Mouse (Mus musculus): ENCODE results near the gene Ncoa5. TPM values are rescaled to one million over a fixed set of nuclear protein-coding genes. Genes with fewer than 3 reads are reported as not detected.

Ncoa5 gene
- polyA plus RNA-seq, 1 experiment from 2014 or later: 34.1 TPM

GRCm38 (mm10) chr2:165056377-165057085, 21.9 kb upstream of the Ncoa5 start:
- ATAC-seq (ENCODE audit: insufficient number of reproducible peaks, insufficient read depth, low FRiP score, low read depth): no peak
- Histone ChIP-seq H3K9me3 (ENCODE audit: control insufficient read depth, low read length) (no peaks in the 10 kb centered on the region), H3K9ac (ENCODE audit: low read length) (no peak overlapping the region), H3K4me3 (ENCODE audit: control insufficient read depth in 1 of 2, insufficient read depth in 1 of 2, low read depth in 1 of 2, low read length in 2 of 2) (peak overlapping the region; percentile 38 to 39; a peak in 3 of 4 replicates), H3K36me3 (ENCODE audit: control insufficient read depth, insufficient read depth, low read length) (no peaks in the 10 kb centered on the region), H3K4me2 (ENCODE audit: low read length) (peak overlapping the region; percentile 62), H3K4me1 (ENCODE audit: control insufficient read depth in 2 of 2, insufficient read depth in 2 of 2, low read length in 2 of 2) (peaks cover 4 to 15% of the 10 kb centered on the region in 2 experiments), H3K27me3 (ENCODE audit: control insufficient read depth, insufficient read depth, low read length) (peaks cover 14% of the 10 kb centered on the region), H3K27ac (replicated peaks in 1 of 2; ENCODE audit: control insufficient read depth in 1 of 2, insufficient read depth in 1 of 2, low read depth in 2 of 2, low read length in 2 of 2) (no peak overlapping the region)
- 70% methylated on average over 14 of the region's 14 CpGs for WGBS

- 2% methylated on average over 7 of the region's 7 CpGs for WGBS
- Histone ChIP-seq H3K4me2 (ENCODE audit: low read length) (peak overlapping the region; percentile 62), H3K4me1 (ENCODE audit: control insufficient read depth in 2 of 2, insufficient read depth in 2 of 2, low read length in 2 of 2) (peaks cover 4 to 15% of the 10 kb centered on the region in 2 experiments), H3K4me3 (ENCODE audit: control insufficient read depth in 1 of 2, insufficient read depth in 1 of 2, low read depth in 1 of 2, low read length in 2 of 2) (peak overlapping the region; percentile 38 to 39), H3K36me3 (ENCODE audit: control insufficient read depth, insufficient read depth, low read length) (no peaks in the 10 kb centered on the region), H3K27me3 (ENCODE audit: control insufficient read depth, insufficient read depth, low read length) (peaks cover 18% of the 10 kb centered on the region), H3K27ac (replicated peaks in 1 of 2; ENCODE audit: control insufficient read depth in 1 of 2, insufficient read depth in 1 of 2, low read depth in 2 of 2, low read length in 2 of 2) (0 out of 4 replicates have a peak overlapping the region, but pooled peaks of 1 of the 2 experiments have one; percentile 21), H3K9ac (ENCODE audit: low read length) (peak overlapping the region; percentile 52), H3K9me3 (ENCODE audit: control insufficient read depth, low read length) (no peaks in the 10 kb centered on the region)
- ATAC-seq (ENCODE audit: insufficient number of reproducible peaks, insufficient read depth, low FRiP score, low read depth): no peak
Measured at GRCm38 (mm10) chr2:165055905-165056304, 21.2 kb upstream of the Ncoa5 start.

GRCm38 (mm10) chr2:165054888-165055852, 20.5 kb upstream of the Ncoa5 start, which contains the start of gene Cd40:
TSS of gene Cd40 (plus strand) at chr2:165055627.
- Histone ChIP-seq H3K4me1 (ENCODE audit: control insufficient read depth in 2 of 2, insufficient read depth in 2 of 2, low read length in 2 of 2) (peaks cover 4 to 15% of the 10 kb centered on the region in 2 experiments), H3K9ac (ENCODE audit: low read length) (peak within 1 kb of the TSS; percentile 52), H3K36me3 (ENCODE audit: control insufficient read depth, insufficient read depth, low read length) (no peaks in the 10 kb centered on the region), H3K27ac (replicated peaks in 1 of 2; ENCODE audit: control insufficient read depth in 1 of 2, insufficient read depth in 1 of 2, low read depth in 2 of 2, low read length in 2 of 2) (0 out of 4 replicates have a peak within 1 kb of the TSS, but pooled peaks of 1 of the 2 experiments have one; percentile 21), H3K4me3 (ENCODE audit: control insufficient read depth in 1 of 2, insufficient read depth in 1 of 2, low read depth in 1 of 2, low read length in 2 of 2) (peak within 1 kb of the TSS; percentile 38 to 39), H3K9me3 (ENCODE audit: control insufficient read depth, low read length) (no peaks in the 10 kb centered on the region), H3K4me2 (ENCODE audit: low read length) (peak within 1 kb of the TSS; percentile 62), H3K27me3 (ENCODE audit: control insufficient read depth, insufficient read depth, low read length) (peaks cover 18% of the 10 kb centered on the region)
- peak; percentile 82 for ATAC-seq (ENCODE audit: insufficient number of reproducible peaks, insufficient read depth, low FRiP score, low read depth)
- 9% methylated on average over 25 of the region's 25 CpGs for WGBS

GRCm38 (mm10) chr2:165051566-165051965, 16.9 kb upstream of the Ncoa5 start:
- no peak for ATAC-seq (ENCODE audit: insufficient number of reproducible peaks, insufficient read depth, low FRiP score, low read depth)
- H3K9ac ChIP-seq (ENCODE audit: low read length): no peak overlapping the region
- no peak overlapping the region for H3K27ac ChIP-seq (replicated peaks in 1 of 2; ENCODE audit: control insufficient read depth in 1 of 2, insufficient read depth in 1 of 2, low read depth in 2 of 2, low read length in 2 of 2)
- H3K4me3 ChIP-seq (ENCODE audit: control insufficient read depth in 1 of 2, insufficient read depth in 1 of 2, low read depth in 1 of 2, low read length in 2 of 2): no peak overlapping the region
- H3K9me3 ChIP-seq (ENCODE audit: control insufficient read depth, low read length): no peaks in the 10 kb centered on the region
- no peaks in the 10 kb centered on the region for H3K36me3 ChIP-seq (ENCODE audit: control insufficient read depth, insufficient read depth, low read length)
- H3K4me2 ChIP-seq (ENCODE audit: low read length): no peak overlapping the region
- H3K4me1 ChIP-seq (ENCODE audit: control insufficient read depth in 2 of 2, insufficient read depth in 2 of 2, low read length in 2 of 2): peaks cover 4 to 15% of the 10 kb centered on the region in 2 experiments
- peaks cover 12% of the 10 kb centered on the region for H3K27me3 ChIP-seq (ENCODE audit: control insufficient read depth, insufficient read depth, low read length)
- WGBS: 37% methylated on average over 11 of the region's 11 CpGs

- ATAC-seq (ENCODE audit: insufficient number of reproducible peaks, insufficient read depth, low FRiP score, low read depth): no peak
- no peak overlapping the region for H3K4me2 ChIP-seq (ENCODE audit: low read length)
- peaks cover 4 to 14% of the 10 kb centered on the region in 2 experiments for H3K4me1 ChIP-seq (ENCODE audit: control insufficient read depth in 2 of 2, insufficient read depth in 2 of 2, low read length in 2 of 2)
- WGBS: 64% methylated on average over 18 of the region's 18 CpGs
- H3K4me3 ChIP-seq (ENCODE audit: control insufficient read depth in 1 of 2, insufficient read depth in 1 of 2, low read depth in 1 of 2, low read length in 2 of 2): no peak overlapping the region
- no peak overlapping the region for H3K9ac ChIP-seq (ENCODE audit: low read length)
- no peak overlapping the region for H3K27ac ChIP-seq (replicated peaks in 1 of 2; ENCODE audit: control insufficient read depth in 1 of 2, insufficient read depth in 1 of 2, low read depth in 2 of 2, low read length in 2 of 2)
- peaks cover 6% of the 10 kb centered on the region; the same call in 1 of the 2 replicates for H3K27me3 ChIP-seq (ENCODE audit: control insufficient read depth, insufficient read depth, low read length)
- no peaks in the 10 kb centered on the region for H3K36me3 ChIP-seq (ENCODE audit: control insufficient read depth, insufficient read depth, low read length)
- H3K9me3 ChIP-seq (ENCODE audit: control insufficient read depth, low read length): no peaks in the 10 kb centered on the region
Measured at GRCm38 (mm10) chr2:165050826-165051548, 16.3 kb upstream of the Ncoa5 start.

- H3K4me1 ChIP-seq (ENCODE audit: control insufficient read depth in 2 of 2, insufficient read depth in 2 of 2, low read length in 2 of 2): no peaks in the 10 kb centered on the region
- ATAC-seq (ENCODE audit: insufficient number of reproducible peaks, insufficient read depth, low FRiP score, low read depth): no peak
- H3K9me3 ChIP-seq (ENCODE audit: control insufficient read depth, low read length): no peaks in the 10 kb centered on the region
- no peaks in the 10 kb centered on the region for H3K36me3 ChIP-seq (ENCODE audit: control insufficient read depth, insufficient read depth, low read length)
- H3K27me3 ChIP-seq (ENCODE audit: control insufficient read depth, insufficient read depth, low read length): peaks cover 4% of the 10 kb centered on the region; the same call in 1 of the 2 replicates
- H3K9ac ChIP-seq (ENCODE audit: low read length): no peak overlapping the region
- 47% methylated on average over 5 of the region's 5 CpGs for WGBS
- no peak overlapping the region for H3K4me3 ChIP-seq (ENCODE audit: control insufficient read depth in 1 of 2, insufficient read depth in 1 of 2, low read depth in 1 of 2, low read length in 2 of 2)
- no peak overlapping the region for H3K27ac ChIP-seq (replicated peaks in 1 of 2; ENCODE audit: control insufficient read depth in 1 of 2, insufficient read depth in 1 of 2, low read depth in 2 of 2, low read length in 2 of 2)
- H3K4me2 ChIP-seq (ENCODE audit: low read length): no peak overlapping the region
Measured at GRCm38 (mm10) chr2:165049044-165049443, 14.4 kb upstream of the Ncoa5 start.

- no peak overlapping the region for H3K27ac ChIP-seq (replicated peaks in 1 of 2; ENCODE audit: control insufficient read depth in 1 of 2, insufficient read depth in 1 of 2, low read depth in 2 of 2, low read length in 2 of 2)
- H3K9me3 ChIP-seq (ENCODE audit: control insufficient read depth, low read length): no peaks in the 10 kb centered on the region
- H3K4me2 ChIP-seq (ENCODE audit: low read length): no peak overlapping the region
- WGBS: 55% methylated on average over 2 of the region's 2 CpGs
- no peak overlapping the region for H3K9ac ChIP-seq (ENCODE audit: low read length)
- H3K36me3 ChIP-seq (ENCODE audit: control insufficient read depth, insufficient read depth, low read length): no peaks in the 10 kb centered on the region
- ATAC-seq (ENCODE audit: insufficient number of reproducible peaks, insufficient read depth, low FRiP score, low read depth): no peak
- H3K4me1 ChIP-seq (ENCODE audit: control insufficient read depth in 2 of 2, insufficient read depth in 2 of 2, low read length in 2 of 2): no peaks in the 10 kb centered on the region
- no peaks in the 10 kb centered on the region for H3K27me3 ChIP-seq (ENCODE audit: control insufficient read depth, insufficient read depth, low read length)
- H3K4me3 ChIP-seq (ENCODE audit: control insufficient read depth in 1 of 2, insufficient read depth in 1 of 2, low read depth in 1 of 2, low read length in 2 of 2): no peak overlapping the region
Measured at GRCm38 (mm10) chr2:165043729-165044128, 9.1 kb upstream of the Ncoa5 start.

Measured in heart, embryonic 14.5 days (tissue).